Mouse (Mus musculus) cerebellum, adult 2 months (tissue): Measurements from ENCODE around the gene Nipa2.

Source experiments
- CTCF ChIP-seq: fragments of 200-500 bp; IDR thresholded peaks from 2 replicates; pipeline ENCODE4 v1.5.1; 2011; ENCODE audit warnings: low read depth, mild to moderate bottlenecking, control low read depth, low read length, moderate library complexity, borderline replicate concordance; ENCODE audit not compliant: insufficient read depth
- POLR2A ChIP-seq: fragments of 200-500 bp; IDR thresholded peaks from 2 replicates; pipeline ENCODE4 v1.6.1; 2011; ENCODE audit warnings: low read length, control low read depth, borderline replicate concordance; ENCODE audit not compliant: insufficient read depth

DNA sequence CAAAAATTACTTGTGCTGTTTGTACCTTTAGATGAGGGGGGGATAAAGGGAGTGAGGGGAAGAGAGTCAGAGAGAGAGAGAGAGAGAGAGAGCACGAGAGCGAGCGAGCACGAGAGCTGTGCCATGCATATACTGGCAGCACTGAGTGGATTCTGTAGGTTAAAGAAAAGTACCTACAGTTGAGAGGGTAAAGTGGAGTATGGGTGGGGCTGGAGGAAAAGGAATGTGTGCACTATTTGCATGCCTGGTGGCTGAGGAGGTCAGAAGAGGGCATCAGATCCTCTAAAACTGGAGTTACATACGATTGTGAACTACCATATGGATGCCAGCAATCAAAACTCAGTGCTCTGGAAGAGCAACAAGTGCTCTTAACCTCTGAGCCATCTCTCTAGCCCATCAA, 20.8 kb upstream of the Nipa2 start:
- TF ChIP-seq CTCF (no peak), POLR2A (no peak)
